Mouse (Mus musculus): ENCODE results near the gene Lgi4. TPM values are rescaled to one million over a fixed set of nuclear protein-coding genes. Genes with fewer than 3 reads are reported as not detected.

Lgi4 gene
- total and polyA plus RNA-seq, 2 experiments, result 0.09 to 0.18 TPM

- no peaks in the 10 kb centered on the region for H3K79me2 ChIP-seq (ENCODE audit: control insufficient read depth, insufficient read depth, low read length)
- no peak overlapping the region for H3K9ac ChIP-seq (ENCODE audit: low read depth, low read length)
- 86% methylated on average over 3 of the region's 3 CpGs for WGBS
- DNase-seq (ENCODE audit: extremely low read depth, low read depth, low spot score), result no peak
- peaks cover 23% of the 10 kb centered on the region for H3K4me1 ChIP-seq (ENCODE audit: control insufficient read depth, insufficient read depth, low read length)
- TF ChIP-seq POLR2A (IDR thresholded peaks at IDR 0.05; ENCODE audit: extremely low read depth, insufficient read depth, low read length) (no peak), CTCF (IDR thresholded peaks at IDR 0.05; ENCODE audit: low read depth, low read length) (no peak)
- peak overlapping the region; percentile 58; the same call in 1 of the 2 replicates for H3K27ac ChIP-seq (replicated peaks; ENCODE audit: insufficient read depth, low read depth, low read length)
- H3K36me3 ChIP-seq (ENCODE audit: control insufficient read depth, insufficient read depth, low read length), result no peaks in the 10 kb centered on the region
- no peaks in the 10 kb centered on the region for H3K27me3 ChIP-seq (ENCODE audit: control insufficient read depth, insufficient read depth, low read length)
- no peak overlapping the region for H3K4me3 ChIP-seq (ENCODE audit: insufficient read depth, low read depth, low read length)
Measured at GRCm38 (mm10) chr7:31080611-31081010, 21.5 kb downstream of the Lgi4 start.

GRCm38 (mm10) chr7:31081106-31081505 lies 22.0 kb downstream of the Lgi4 start:
- no peak for DNase-seq (ENCODE audit: extremely low read depth, low read depth, low spot score)
- H3K79me2 ChIP-seq (ENCODE audit: control insufficient read depth, insufficient read depth, low read length), result no peaks in the 10 kb centered on the region
- no peak overlapping the region for H3K4me3 ChIP-seq (ENCODE audit: insufficient read depth, low read depth, low read length)
- H3K27me3 ChIP-seq (ENCODE audit: control insufficient read depth, insufficient read depth, low read length), result no peaks in the 10 kb centered on the region
- H3K27ac ChIP-seq (replicated peaks; ENCODE audit: insufficient read depth, low read depth, low read length), result no peak overlapping the region
- no peak overlapping the region for H3K9ac ChIP-seq (ENCODE audit: low read depth, low read length)
- H3K4me1 ChIP-seq (ENCODE audit: control insufficient read depth, insufficient read depth, low read length), result peaks cover 23% of the 10 kb centered on the region
- TF ChIP-seq CTCF (IDR thresholded peaks at IDR 0.05; ENCODE audit: low read depth, low read length) (no peak), POLR2A (IDR thresholded peaks at IDR 0.05; ENCODE audit: extremely low read depth, insufficient read depth, low read length) (no peak)
- no peaks in the 10 kb centered on the region for H3K36me3 ChIP-seq (ENCODE audit: control insufficient read depth, insufficient read depth, low read length)
- WGBS, result 86% methylated on average over 1 of the region's 1 CpGs

GRCm38 (mm10) chr7:31082106-31082505 lies 23.0 kb downstream of the Lgi4 start:
- H3K27me3 ChIP-seq (ENCODE audit: control insufficient read depth, insufficient read depth, low read length), result no peaks in the 10 kb centered on the region
- no peak for TF ChIP-seq CTCF (IDR thresholded peaks at IDR 0.05; ENCODE audit: low read depth, low read length)
- TF ChIP-seq POLR2A (IDR thresholded peaks at IDR 0.05; ENCODE audit: extremely low read depth, insufficient read depth, low read length), result no peak
- H3K79me2 ChIP-seq (ENCODE audit: control insufficient read depth, insufficient read depth, low read length), result no peaks in the 10 kb centered on the region
- peaks cover 23% of the 10 kb centered on the region for H3K4me1 ChIP-seq (ENCODE audit: control insufficient read depth, insufficient read depth, low read length)
- no peaks in the 10 kb centered on the region for H3K36me3 ChIP-seq (ENCODE audit: control insufficient read depth, insufficient read depth, low read length)
- no peak overlapping the region for H3K27ac ChIP-seq (replicated peaks; ENCODE audit: insufficient read depth, low read depth, low read length)
- H3K9ac ChIP-seq (ENCODE audit: low read depth, low read length), result no peak overlapping the region
- DNase-seq (ENCODE audit: extremely low read depth, low read depth, low spot score), result no peak
- no peak overlapping the region for H3K4me3 ChIP-seq (ENCODE audit: insufficient read depth, low read depth, low read length)

- peaks cover 30% of the 10 kb centered on the region for H3K4me1 ChIP-seq (ENCODE audit: control insufficient read depth, insufficient read depth, low read length)
- H3K4me3 ChIP-seq (ENCODE audit: insufficient read depth, low read depth, low read length), result no peak overlapping the region
- H3K27ac ChIP-seq (replicated peaks; ENCODE audit: insufficient read depth, low read depth, low read length), result peak overlapping the region; percentile 56
- TF ChIP-seq POLR2A (IDR thresholded peaks at IDR 0.05; ENCODE audit: extremely low read depth, insufficient read depth, low read length) (no peak), CTCF (IDR thresholded peaks at IDR 0.05; ENCODE audit: low read depth, low read length) (no peak)
- no peaks in the 10 kb centered on the region for H3K27me3 ChIP-seq (ENCODE audit: control insufficient read depth, insufficient read depth, low read length)
- WGBS, result 37% methylated on average over 14 of the region's 14 CpGs
- no peak overlapping the region for H3K9ac ChIP-seq (ENCODE audit: low read depth, low read length)
- H3K79me2 ChIP-seq (ENCODE audit: control insufficient read depth, insufficient read depth, low read length), result no peaks in the 10 kb centered on the region
- H3K36me3 ChIP-seq (ENCODE audit: control insufficient read depth, insufficient read depth, low read length), result no peaks in the 10 kb centered on the region
- peak; percentile 91 for DNase-seq (ENCODE audit: extremely low read depth, low read depth, low spot score)
Measured at GRCm38 (mm10) chr7:31082831-31083588, 23.9 kb downstream of the Lgi4 start.

- DNase-seq (ENCODE audit: extremely low read depth, low read depth, low spot score), result peak; percentile 67
- no peaks in the 10 kb centered on the region for H3K27me3 ChIP-seq (ENCODE audit: control insufficient read depth, insufficient read depth, low read length)
- no peaks in the 10 kb centered on the region for H3K36me3 ChIP-seq (ENCODE audit: control insufficient read depth, insufficient read depth, low read length)
- no peak overlapping the region for H3K4me3 ChIP-seq (ENCODE audit: insufficient read depth, low read depth, low read length)
- H3K27ac ChIP-seq (replicated peaks; ENCODE audit: insufficient read depth, low read depth, low read length), result peak overlapping the region; percentile 56; the same call in 1 of the 2 replicates
- 44% methylated on average over 9 of the region's 9 CpGs for WGBS
- H3K9ac ChIP-seq (ENCODE audit: low read depth, low read length), result no peak overlapping the region; the same call in 1 of the 2 replicates
- no peaks in the 10 kb centered on the region for H3K79me2 ChIP-seq (ENCODE audit: control insufficient read depth, insufficient read depth, low read length)
- TF ChIP-seq POLR2A (IDR thresholded peaks at IDR 0.05; ENCODE audit: extremely low read depth, insufficient read depth, low read length) (no peak), CTCF (IDR thresholded peaks at IDR 0.05; ENCODE audit: low read depth, low read length) (no peak)
- peaks cover 38% of the 10 kb centered on the region for H3K4me1 ChIP-seq (ENCODE audit: control insufficient read depth, insufficient read depth, low read length)
Measured at GRCm38 (mm10) chr7:31084140-31084539, 25.0 kb downstream of the Lgi4 start.

GRCm38 (mm10) chr7:31085171-31085570 lies 26.0 kb downstream of the Lgi4 start:
- Histone ChIP-seq H3K79me2 (ENCODE audit: control insufficient read depth, insufficient read depth, low read length) (no peaks in the 10 kb centered on the region), H3K27ac (replicated peaks; ENCODE audit: insufficient read depth, low read depth, low read length) (0 out of 2 replicates have a peak overlapping the region, but pooled peaks have one; percentile 4), H3K27me3 (ENCODE audit: control insufficient read depth, insufficient read depth, low read length) (no peaks in the 10 kb centered on the region), H3K4me1 (ENCODE audit: control insufficient read depth, insufficient read depth, low read length) (peaks cover 33% of the 10 kb centered on the region), H3K9ac (ENCODE audit: low read depth, low read length) (no peak overlapping the region), H3K4me3 (ENCODE audit: insufficient read depth, low read depth, low read length) (no peak overlapping the region), H3K36me3 (ENCODE audit: control insufficient read depth, insufficient read depth, low read length) (no peaks in the 10 kb centered on the region)
- 52% methylated on average over 3 of the region's 3 CpGs for WGBS
- TF ChIP-seq CTCF (IDR thresholded peaks at IDR 0.05; ENCODE audit: low read depth, low read length) (no peak), POLR2A (IDR thresholded peaks at IDR 0.05; ENCODE audit: extremely low read depth, insufficient read depth, low read length) (no peak)
- DNase-seq (ENCODE audit: extremely low read depth, low read depth, low spot score), result no peak
